Mouse (Mus musculus) olfactory bulb, adult 2 months (tissue): ENCODE data around the gene Sp9.

Experiments
- CTCF ChIP-seq: fragments of 200-500 bp; IDR thresholded peaks from 2 replicates; pipeline ENCODE4 v1.5.1; 2012; ENCODE audit warnings: low read depth, mild to moderate bottlenecking, low read length, moderate library complexity; ENCODE audit not compliant: insufficient read depth
- POLR2A ChIP-seq: fragments of 200-500 bp; IDR thresholded peaks from 2 replicates; pipeline ENCODE4 v1.6.1; 2012; ENCODE audit warnings: mild to moderate bottlenecking, low read depth, low read length, moderate library complexity; ENCODE audit not compliant: insufficient read depth

DNA sequence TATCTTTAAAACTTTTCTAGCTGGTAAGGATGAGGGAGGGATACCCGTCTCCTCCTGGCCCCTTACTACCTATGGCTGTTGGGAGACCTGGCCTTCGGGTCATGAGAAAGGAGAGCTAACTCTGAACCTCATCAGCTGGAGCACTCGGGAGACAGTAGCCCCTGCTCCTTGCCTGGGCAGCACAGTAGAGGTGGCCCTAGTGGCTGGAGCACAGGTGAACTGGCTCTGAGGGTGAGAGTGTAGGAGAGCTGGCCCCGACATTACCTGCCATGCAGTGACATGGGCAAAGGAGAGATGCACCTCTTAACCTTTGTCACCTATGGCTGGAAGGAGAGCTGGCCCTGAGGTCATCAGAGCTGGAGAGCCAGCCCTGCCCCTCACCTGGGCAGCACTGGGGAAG lies 30.4 kb upstream of the Sp9 start:
- TF ChIP-seq POLR2A = no peak
- no peak for TF ChIP-seq CTCF
